Mouse (Mus musculus): ENCODE measurements around the gene Armcx4. TPM values are rescaled to one million over a fixed set of nuclear protein-coding genes. Genes with fewer than 3 reads are reported as not detected.
"Not testable (repeated sequence)": the region's sequence is repeated elsewhere in the genome, so short reads cannot be mapped to it uniquely, and the experiment has no call there.

Gene Armcx4
- total and polyA plus RNA-seq, 2 experiments: 0.17 to 1.1 TPM

DNA sequence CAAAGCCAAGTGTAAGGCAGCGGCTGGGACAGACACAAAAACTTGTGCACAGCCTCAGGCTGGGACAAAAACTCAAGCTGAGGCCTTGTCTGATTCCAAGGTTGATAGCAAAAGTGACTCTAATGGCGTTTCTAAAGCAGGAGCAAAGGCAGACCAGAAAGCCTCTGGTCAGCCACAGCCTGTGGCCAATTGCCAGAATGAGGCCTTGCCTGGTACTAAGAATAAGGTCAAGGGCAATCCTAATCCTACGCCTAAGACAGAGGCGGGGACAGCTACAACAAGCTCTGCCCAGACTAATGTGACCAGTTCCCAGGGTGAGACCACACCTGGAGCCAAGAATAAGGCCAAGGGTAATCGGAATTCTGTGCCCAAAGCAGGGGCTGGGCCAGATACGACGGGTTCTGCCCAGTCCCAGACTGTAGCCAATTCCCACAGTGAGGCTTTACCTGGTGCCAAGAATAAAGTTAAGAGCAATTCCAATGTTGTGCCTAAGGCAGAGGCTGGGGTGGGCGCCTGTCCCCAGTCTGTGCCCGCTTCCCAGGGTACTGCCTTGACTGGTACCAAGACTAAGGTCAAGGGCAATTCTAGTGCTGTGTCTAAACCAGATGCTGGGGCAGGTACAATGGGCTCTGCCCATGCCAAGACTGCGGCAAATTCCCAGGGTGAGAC is 4.7 kb downstream of the Armcx4 start:
- no peaks in the 10 kb centered on the region for H3K27me3 ChIP-seq (ENCODE audit: control insufficient read depth, insufficient read depth, low read length)
- peak; percentile 8 for DNase-seq (ENCODE audit: extremely low read depth, low read depth, low spot score)
- no peaks in the 10 kb centered on the region for H3K4me1 ChIP-seq (ENCODE audit: control insufficient read depth, insufficient read depth, low read length)
- H3K9ac ChIP-seq (ENCODE audit: low read depth, low read length): no peak overlapping the region
- H3K4me3 ChIP-seq (ENCODE audit: insufficient read depth, low read depth, low read length): no peak overlapping the region
- TF ChIP-seq CTCF (IDR thresholded peaks at IDR 0.05; ENCODE audit: low read depth, low read length): no peak
- no peak for TF ChIP-seq POLR2A (IDR thresholded peaks at IDR 0.05; ENCODE audit: extremely low read depth, insufficient read depth, low read length)
- no peak overlapping the region for H3K27ac ChIP-seq (replicated peaks; ENCODE audit: insufficient read depth, low read depth, low read length)
- 72% methylated on average over 10 of the region's 10 CpGs for WGBS
- H3K36me3 ChIP-seq (ENCODE audit: control insufficient read depth, insufficient read depth, low read length): no peaks in the 10 kb centered on the region
- H3K79me2 ChIP-seq (ENCODE audit: control insufficient read depth, insufficient read depth, low read length): no peaks in the 10 kb centered on the region

DNA sequence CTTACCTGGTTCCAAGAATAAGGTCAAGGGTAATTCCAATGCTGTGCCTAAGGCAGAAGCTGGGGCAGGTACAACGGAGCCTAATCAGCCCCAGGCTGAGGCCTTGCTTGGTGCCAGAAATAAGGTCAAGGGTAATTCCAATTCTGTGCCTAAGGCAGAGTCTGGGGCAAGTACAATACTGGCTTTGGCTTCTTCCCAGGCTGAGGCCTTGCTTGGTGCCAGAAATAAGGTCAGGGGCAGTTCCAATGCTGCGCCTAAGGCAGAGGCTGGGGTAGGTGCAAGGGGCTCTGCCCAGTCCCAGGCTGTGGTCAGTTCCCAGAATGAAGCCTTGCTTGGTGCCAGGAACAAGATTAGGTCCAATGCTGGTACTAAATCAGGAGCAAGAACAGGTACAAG is 5.2 kb downstream of the Armcx4 start:
- Histone ChIP-seq H3K27me3 (ENCODE audit: control insufficient read depth, insufficient read depth, low read length) (no peaks in the 10 kb centered on the region), H3K9ac (ENCODE audit: low read depth, low read length) (no peak overlapping the region), H3K36me3 (ENCODE audit: control insufficient read depth, insufficient read depth, low read length) (no peaks in the 10 kb centered on the region), H3K4me3 (ENCODE audit: insufficient read depth, low read depth, low read length) (no peak overlapping the region), H3K27ac (replicated peaks; ENCODE audit: insufficient read depth, low read depth, low read length) (no peak overlapping the region), H3K4me1 (ENCODE audit: control insufficient read depth, insufficient read depth, low read length) (no peaks in the 10 kb centered on the region), H3K79me2 (ENCODE audit: control insufficient read depth, insufficient read depth, low read length) (no peaks in the 10 kb centered on the region)
- WGBS: 50% methylated on average over 2 of the region's 2 CpGs
- TF ChIP-seq CTCF (IDR thresholded peaks at IDR 0.05; ENCODE audit: low read depth, low read length) (no peak), POLR2A (IDR thresholded peaks at IDR 0.05; ENCODE audit: extremely low read depth, insufficient read depth, low read length) (no peak)
- DNase-seq (ENCODE audit: extremely low read depth, low read depth, low spot score): peak; percentile 20

DNA sequence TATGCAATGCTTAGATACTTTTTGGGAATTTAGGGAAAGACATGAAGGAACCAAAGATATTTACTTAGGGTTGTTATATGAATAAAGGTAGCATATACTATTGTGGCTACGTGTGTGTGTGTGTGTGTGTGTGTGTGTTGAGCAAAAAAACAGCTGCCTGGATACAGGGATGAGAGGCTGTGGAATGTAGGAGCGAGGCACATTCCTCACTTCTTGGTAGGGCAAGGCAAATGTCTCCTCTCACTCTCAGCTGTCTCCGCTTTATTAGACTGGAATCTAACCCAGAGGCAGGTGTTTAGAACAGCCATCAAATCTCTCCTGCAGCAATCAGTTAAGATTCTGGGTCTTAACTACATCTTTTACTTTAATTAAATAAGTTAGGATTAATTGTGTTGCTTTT is 30.5 kb downstream of the Armcx4 start:
- H3K36me3 ChIP-seq (ENCODE audit: control insufficient read depth, insufficient read depth, low read length): no peaks in the 10 kb centered on the region
- H3K9ac ChIP-seq (ENCODE audit: low read depth, low read length): no peak overlapping the region
- peaks cover 5% of the 10 kb centered on the region; the same call in 1 of the 2 replicates for H3K4me1 ChIP-seq (ENCODE audit: control insufficient read depth, insufficient read depth, low read length)
- TF ChIP-seq POLR2A (IDR thresholded peaks at IDR 0.05; ENCODE audit: extremely low read depth, insufficient read depth, low read length) (no peak), CTCF (IDR thresholded peaks at IDR 0.05; ENCODE audit: low read depth, low read length) (no peak)
- H3K27me3 ChIP-seq (ENCODE audit: control insufficient read depth, insufficient read depth, low read length): no peaks in the 10 kb centered on the region
- DNase-seq (ENCODE audit: extremely low read depth, low read depth, low spot score): no peak
- 70% methylated on average over 3 of the region's 3 CpGs for WGBS
- no peak overlapping the region for H3K27ac ChIP-seq (replicated peaks; ENCODE audit: insufficient read depth, low read depth, low read length)
- no peaks in the 10 kb centered on the region for H3K79me2 ChIP-seq (ENCODE audit: control insufficient read depth, insufficient read depth, low read length)
- H3K4me3 ChIP-seq (ENCODE audit: insufficient read depth, low read depth, low read length): no peak overlapping the region

DNA sequence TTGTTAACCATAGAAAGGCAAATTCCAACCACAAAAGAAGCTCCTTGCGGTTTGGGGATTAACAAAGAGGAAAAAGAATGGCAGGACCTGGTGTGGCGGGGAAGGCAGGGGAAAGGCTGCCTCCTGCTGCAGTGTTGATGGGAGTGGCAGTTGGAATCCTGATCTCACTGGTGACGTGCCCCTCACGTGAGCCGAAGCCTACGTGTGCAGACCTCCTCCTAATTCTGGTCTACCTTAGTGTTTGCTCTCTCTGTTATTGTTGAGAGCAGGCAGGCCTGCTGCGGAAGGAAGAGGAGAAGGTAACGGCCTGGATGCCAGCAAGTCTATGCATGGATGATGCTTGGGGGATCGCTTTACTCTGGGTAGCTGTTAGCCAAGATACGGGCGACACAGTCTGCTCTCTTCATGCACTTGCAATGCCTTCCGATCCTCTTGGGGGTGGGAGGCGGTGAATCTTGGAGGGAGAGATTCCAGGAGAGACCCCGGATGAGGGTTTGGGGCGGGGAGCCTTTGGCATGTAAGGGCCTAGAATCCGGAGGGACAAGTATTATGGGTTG is 31.5 kb downstream of the Armcx4 start, which contains the start of gene Armcx1:
Gene Armcx1, plus strand, starts transcription at position 212 of the 557 bp plus-strand sequence.
- Histone ChIP-seq H3K4me1 (ENCODE audit: control insufficient read depth, insufficient read depth, low read length) (peaks cover 5% of the 10 kb centered on the region; the same call in 1 of the 2 replicates), H3K36me3 (ENCODE audit: control insufficient read depth, insufficient read depth, low read length) (no peaks in the 10 kb centered on the region), H3K79me2 (ENCODE audit: control insufficient read depth, insufficient read depth, low read length) (no peaks in the 10 kb centered on the region), H3K27ac (replicated peaks; ENCODE audit: insufficient read depth, low read depth, low read length) (peak within 1 kb of the TSS; percentile 71), H3K27me3 (ENCODE audit: control insufficient read depth, insufficient read depth, low read length) (no peaks in the 10 kb centered on the region), H3K4me3 (ENCODE audit: insufficient read depth, low read depth, low read length) (peak within 1 kb of the TSS; percentile 53), H3K9ac (ENCODE audit: low read depth, low read length) (peak within 1 kb of the TSS; percentile 60)
- TF ChIP-seq CTCF (IDR thresholded peaks at IDR 0.05; ENCODE audit: low read depth, low read length): no peak
- no peak for TF ChIP-seq POLR2A (IDR thresholded peaks at IDR 0.05; ENCODE audit: extremely low read depth, insufficient read depth, low read length)
- 2% methylated on average over 16 of the region's 16 CpGs for WGBS
- DNase-seq (ENCODE audit: extremely low read depth, low read depth, low spot score): no peak

DNA sequence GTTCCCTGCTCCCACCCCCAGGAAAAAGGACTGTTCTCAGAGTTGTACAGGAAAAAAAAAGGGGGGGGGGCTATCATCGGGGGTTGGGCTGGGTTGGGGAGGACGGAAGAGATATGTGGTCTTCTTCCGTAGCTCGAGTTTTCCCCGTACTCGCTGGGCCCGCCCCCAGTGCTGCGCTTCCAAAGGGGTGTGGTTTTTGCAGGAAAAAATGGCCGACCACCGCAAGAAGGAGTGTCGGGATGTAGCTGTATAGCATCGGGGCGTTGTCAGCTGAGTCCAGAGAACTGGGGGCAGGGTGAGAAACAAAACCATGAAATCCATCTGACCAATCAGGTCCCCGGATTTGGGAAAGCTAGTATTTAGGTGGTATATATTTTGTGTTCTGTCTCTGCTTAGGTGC is 32.2 kb downstream of the Armcx4 start:
- H3K27me3 ChIP-seq (ENCODE audit: control insufficient read depth, insufficient read depth, low read length): no peaks in the 10 kb centered on the region
- peak overlapping the region; percentile 53 for H3K4me3 ChIP-seq (ENCODE audit: insufficient read depth, low read depth, low read length)
- H3K9ac ChIP-seq (ENCODE audit: low read depth, low read length): no peak overlapping the region
- peaks cover 5% of the 10 kb centered on the region; the same call in 1 of the 2 replicates for H3K4me1 ChIP-seq (ENCODE audit: control insufficient read depth, insufficient read depth, low read length)
- H3K36me3 ChIP-seq (ENCODE audit: control insufficient read depth, insufficient read depth, low read length): no peaks in the 10 kb centered on the region
- no peak overlapping the region for H3K27ac ChIP-seq (replicated peaks; ENCODE audit: insufficient read depth, low read depth, low read length)
- no peaks in the 10 kb centered on the region for H3K79me2 ChIP-seq (ENCODE audit: control insufficient read depth, insufficient read depth, low read length)
- TF ChIP-seq CTCF (IDR thresholded peaks at IDR 0.05; ENCODE audit: low read depth, low read length): no peak
- no peak for TF ChIP-seq POLR2A (IDR thresholded peaks at IDR 0.05; ENCODE audit: extremely low read depth, insufficient read depth, low read length)
- WGBS: 0% methylated on average over 14 of the region's 14 CpGs
- DNase-seq (ENCODE audit: extremely low read depth, low read depth, low spot score): no peak

DNA sequence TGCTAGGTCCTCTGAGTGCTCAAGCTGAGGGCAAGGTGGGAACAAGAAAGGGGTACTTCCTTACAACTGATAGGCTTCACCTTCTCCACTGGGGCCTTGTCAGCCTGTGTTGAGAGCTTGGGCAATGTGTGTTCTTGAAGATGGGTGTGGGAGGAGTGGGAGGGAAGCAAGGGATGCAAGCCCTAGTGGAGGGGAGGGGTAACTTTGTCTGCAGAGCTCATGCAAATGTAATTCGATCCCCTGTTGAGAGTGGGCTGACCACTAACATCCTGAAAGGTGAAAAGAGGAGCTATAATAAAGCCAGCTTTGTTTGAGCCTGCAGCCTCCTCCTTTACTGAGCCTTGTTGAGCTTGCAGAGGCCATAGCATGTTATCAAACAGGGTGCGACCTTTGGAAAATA is 37.4 kb downstream of the Armcx4 start:
- not testable (repeated sequence) for H3K27ac ChIP-seq (replicated peaks; ENCODE audit: insufficient read depth, low read depth, low read length); H3K4me1 ChIP-seq (ENCODE audit: control insufficient read depth, insufficient read depth, low read length); H3K9ac ChIP-seq (ENCODE audit: low read depth, low read length); DNase-seq (ENCODE audit: extremely low read depth, low read depth, low spot score); H3K79me2 ChIP-seq (ENCODE audit: control insufficient read depth, insufficient read depth, low read length); H3K27me3 ChIP-seq (ENCODE audit: control insufficient read depth, insufficient read depth, low read length); H3K36me3 ChIP-seq (ENCODE audit: control insufficient read depth, insufficient read depth, low read length); H3K4me3 ChIP-seq (ENCODE audit: insufficient read depth, low read depth, low read length)
- 47% methylated on average over 2 of the region's 2 CpGs for WGBS
